Comparison of ENCODE assay signal across 9 mouse cellular contexts in the genomic region with DNA sequence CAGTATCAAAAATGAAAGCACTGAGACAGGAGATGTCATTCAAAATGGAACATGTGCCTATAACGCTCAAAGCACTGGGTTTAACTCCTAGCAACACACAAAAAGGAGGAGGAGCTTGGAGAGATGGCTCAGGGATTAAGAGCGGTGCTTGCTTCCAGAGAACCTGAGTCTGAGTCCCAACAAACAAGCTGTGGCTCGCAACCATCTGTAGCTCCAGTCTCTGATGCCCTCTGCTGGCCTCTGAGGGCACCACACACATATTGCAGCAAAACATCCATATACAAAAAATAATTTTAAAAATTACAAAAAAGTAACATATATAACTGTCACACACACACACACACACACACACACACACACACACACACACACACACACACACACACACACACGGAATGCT. TPM values are rescaled to one million over a fixed set of nuclear protein-coding genes. Genes with fewer than 3 reads are reported as not detected.
DNase-seq lines count a peak whose midpoint lies in the region; ATAC-seq and TF ChIP-seq lines count a peak whose summit lies in the region.
"Had no signal": no experiment of that assay in that cellular context is flagged by ENCODE, and none has a peak within 500 bp of the region (broad histone marks: within the 10 kb centered on the region; RNA-seq: fewer than 3 reads in every experiment).

No protein-coding gene starts in this region.

- peak; percentile 44 to 66 for DNase-seq in cerebellum, postnatal 14 days
- DNase-seq in cerebellum, adult 11 months = no peak
- peak; percentile 25 to 38 for DNase-seq in left cerebral cortex, adult 18-20 months (ENCODE audit: low spot score in 2 of 2)
- no peak for DNase-seq in left cerebral cortex, adult 9 months (ENCODE audit: low spot score in 2 of 2)
- DNase-seq in G1E (ENCODE audit: low spot score) = no peak
- DNase-seq in forelimb bud, embryonic 11.5 days (ENCODE audit: low read depth, low spot score) = peak; percentile 10
- peak; percentile 10 for DNase-seq in naive thymus-derived CD4-positive, alpha-beta T cell, adult 2 months (ENCODE audit: low read depth)
- no peak for DNase-seq in urinary bladder, postnatal 10 days (ENCODE audit: low spot score)

- no peaks in the 10 kb centered on the region for H3K9me3 ChIP-seq in G1E (replicated peaks)
- H3K9me3 ChIP-seq: hindbrain, embryonic 15.5 days had no signal

- no peak overlapping the region for H3K4me3 ChIP-seq in G1E (ENCODE audit: low read depth, low read length)
- H3K4me3 ChIP-seq: hindbrain, embryonic 15.5 days had no signal

- no peaks in the 10 kb centered on the region for H3K4me1 ChIP-seq in G1E (ENCODE audit: insufficient read depth, low read depth, low read length)
- H3K4me1 ChIP-seq: hindbrain, embryonic 15.5 days had no signal

- H3K27me3 ChIP-seq in G1E (ENCODE audit: insufficient read depth, low read length) = no peaks in the 10 kb centered on the region
- H3K27me3 ChIP-seq: hindbrain, embryonic 15.5 days had no signal

- ATAC-seq in G1E (ENCODE audit: extremely low read depth, insufficient number of reproducible peaks, low FRiP score, poor library complexity, severe bottlenecking) = no peak

- TF ChIP-seq CTCF in G1E (IDR thresholded peaks at IDR 0.05; ENCODE audit: low read depth, low read length) = 0 out of 2 replicates have a peak, but pooled peaks have one; percentile 18

- peaks cover 92% of the 10 kb centered on the region for H3K36me3 ChIP-seq in G1E (replicated peaks)
- H3K36me3 ChIP-seq: hindbrain, embryonic 15.5 days had no signal

RNA-seq across cellular contexts. Expression of gene Fanca, which starts 28.2 kb away (rescaled TPM):
- 1 to 10 TPM; 1.5 to 1.9 TPM for total RNA-seq in left cerebral cortex, adult 18-20 months (2021)
- 21.2 and 30.3 TPM in 2 replicates for total RNA-seq in G1E (2014; fragmentation: Nextera tagmentation)
- total RNA-seq in G1E (2017) = 26.2 and 26.3 TPM in 2 replicates
- polyA plus RNA-seq in G1E (2012) = 48.7 and 50.9 TPM in 2 replicates

RNA-seq across cellular contexts. Expression of gene Vps9d1, which starts 36.0 kb away (rescaled TPM):
- 10 to 100 TPM; 58.6 to 69.5 TPM for total RNA-seq in left cerebral cortex, adult 18-20 months (2021)
- total RNA-seq in G1E (2014; fragmentation: Nextera tagmentation) = 10.5 and 11.1 TPM in 2 replicates
- total RNA-seq in G1E (2017) = 6.9 and 8.7 TPM in 2 replicates
- polyA plus RNA-seq in G1E (2012) = 69.5 and 89.2 TPM in 2 replicates

RNA-seq across cellular contexts. Expression of gene Zfp276, which starts 36.2 kb away (rescaled TPM):
- total RNA-seq in left cerebral cortex, adult 18-20 months (2021) = 10 to 100 TPM; 19.9 to 21.5 TPM
- total RNA-seq in G1E (2014; fragmentation: Nextera tagmentation) = 6.6 and 15.0 TPM in 2 replicates
- total RNA-seq in G1E (2017) = 8.6 and 11.5 TPM in 2 replicates
- polyA plus RNA-seq in G1E (2012) = 6.8 and 7.1 TPM in 2 replicates

RNA-seq across cellular contexts. Expression of gene Spire2, which starts 42.3 kb away (rescaled TPM):
- total RNA-seq in left cerebral cortex, adult 18-20 months (2021) = 10 to 100 TPM; 19.0 to 20.1 TPM
- total RNA-seq in G1E (2014; fragmentation: Nextera tagmentation) (not detected in 2 replicates), G1E (2017) (0.23 and 0.33 TPM in 2 replicates)
- 0.04 and 0.12 TPM in 2 replicates for polyA plus RNA-seq in G1E (2012)

RNA-seq across cellular contexts. Expression of gene Spata2l, which starts 54.1 kb away (rescaled TPM):
- total RNA-seq in left cerebral cortex, adult 18-20 months (2021) = 10 to 100 TPM; 79.4 to 82.0 TPM
- total RNA-seq in G1E (2014; fragmentation: Nextera tagmentation) (3.4 and 6.8 TPM in 2 replicates), G1E (2017) (2.2 and 3.7 TPM in 2 replicates)
- polyA plus RNA-seq in G1E (2012) = 5.2 and 5.7 TPM in 2 replicates

Comparison
In these comparisons a context has a peak if more than half of its experiments do, and no peak if none do; other contexts are left out.
1. DNase-seq: peak in cerebellum, postnatal 14 days (2 of 2), left cerebral cortex, adult 18-20 months (2 of 2), forelimb bud, embryonic 11.5 days (single experiment) and naive thymus-derived CD4-positive, alpha-beta T cell, adult 2 months (single experiment); none in cerebellum, adult 11 months (single experiment), left cerebral cortex, adult 9 months (0 of 2), G1E (single experiment) and urinary bladder, postnatal 10 days (single experiment).
2. RNA of gene Fanca, which starts 28.2 kb away (total RNA-seq): 21.2 to 30.3 TPM in G1E; 1.5 to 1.9 TPM in left cerebral cortex, adult 18-20 months; every median in the first group is over 4 times any median in the second.
3. RNA of gene Vps9d1, which starts 36.0 kb away (total RNA-seq): 58.6 to 69.5 TPM in left cerebral cortex, adult 18-20 months; 6.9 to 11.1 TPM in G1E; every median in the first group is over 4 times any median in the second.